Mouse (Mus musculus): ENCODE data around the gene Zcchc24.

Gene Zcchc24

DNA sequence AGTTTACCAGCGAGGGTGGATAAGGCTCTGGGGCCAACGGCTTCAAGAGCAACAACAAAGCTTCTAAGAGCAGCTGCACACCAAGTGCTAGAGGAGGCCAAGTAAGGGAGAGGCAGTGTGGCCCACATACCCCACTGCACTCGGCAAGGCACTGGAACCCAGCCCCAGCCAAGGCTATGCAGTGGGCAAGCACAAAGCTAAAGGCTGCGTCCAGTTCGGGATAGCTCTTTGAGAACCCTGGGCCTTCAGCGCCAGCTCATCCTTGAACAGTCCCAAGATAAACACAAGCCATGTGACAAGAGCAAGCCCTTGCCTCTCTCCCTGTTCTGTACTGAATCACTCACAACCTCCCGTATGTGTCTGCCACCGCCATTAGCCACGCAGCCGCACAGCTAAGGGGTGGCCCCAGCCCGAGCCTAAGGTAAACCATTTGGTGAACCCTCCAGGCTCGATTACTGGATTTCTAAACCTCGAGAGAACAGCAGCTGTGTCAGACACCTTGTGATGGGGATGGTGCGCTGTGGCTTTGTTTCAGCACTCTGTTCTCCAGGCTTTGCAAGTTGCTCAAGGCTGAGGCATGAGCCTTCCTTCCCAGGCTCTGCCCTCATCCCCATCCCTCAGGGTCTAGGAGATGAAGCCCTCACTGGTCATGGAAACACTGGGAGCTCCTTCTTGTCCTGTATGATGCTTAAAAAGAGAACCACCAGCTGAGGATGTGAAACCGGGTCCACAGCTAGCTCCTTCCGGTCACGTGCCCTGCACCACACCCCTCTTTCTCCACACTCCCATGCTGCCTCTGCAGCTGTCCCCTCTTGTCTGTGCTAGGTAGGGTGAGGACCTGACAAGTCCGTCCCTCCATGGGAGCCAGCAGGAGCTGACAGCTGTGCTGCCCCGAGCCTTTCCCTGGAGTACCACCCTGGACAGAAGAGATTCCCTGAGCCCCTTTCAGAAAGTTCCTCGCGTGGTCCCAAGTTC is 21.6 kb downstream of the Zcchc24 start:
- DNase-seq: no peak

DNA sequence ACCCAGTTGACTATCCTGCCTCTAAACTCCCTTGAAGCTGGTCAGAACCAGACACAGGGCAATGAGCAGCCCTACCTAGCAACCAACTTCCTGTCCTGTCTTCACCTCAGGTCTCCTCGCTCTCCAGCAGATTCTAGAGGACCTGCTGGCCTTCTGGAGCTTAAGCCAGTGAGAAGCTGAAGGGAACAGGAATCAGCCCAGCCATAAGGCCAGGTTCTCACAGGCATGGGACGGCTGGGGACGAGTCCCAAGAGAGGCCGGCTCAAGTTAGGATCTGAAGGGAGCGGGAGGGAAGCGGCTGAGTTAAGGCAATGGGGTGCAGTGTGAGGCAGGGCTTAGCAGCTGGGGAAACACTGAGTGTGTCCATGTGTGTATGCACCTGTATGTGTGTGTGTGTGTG is 22.5 kb downstream of the Zcchc24 start:
- no peak for DNase-seq

DNA sequence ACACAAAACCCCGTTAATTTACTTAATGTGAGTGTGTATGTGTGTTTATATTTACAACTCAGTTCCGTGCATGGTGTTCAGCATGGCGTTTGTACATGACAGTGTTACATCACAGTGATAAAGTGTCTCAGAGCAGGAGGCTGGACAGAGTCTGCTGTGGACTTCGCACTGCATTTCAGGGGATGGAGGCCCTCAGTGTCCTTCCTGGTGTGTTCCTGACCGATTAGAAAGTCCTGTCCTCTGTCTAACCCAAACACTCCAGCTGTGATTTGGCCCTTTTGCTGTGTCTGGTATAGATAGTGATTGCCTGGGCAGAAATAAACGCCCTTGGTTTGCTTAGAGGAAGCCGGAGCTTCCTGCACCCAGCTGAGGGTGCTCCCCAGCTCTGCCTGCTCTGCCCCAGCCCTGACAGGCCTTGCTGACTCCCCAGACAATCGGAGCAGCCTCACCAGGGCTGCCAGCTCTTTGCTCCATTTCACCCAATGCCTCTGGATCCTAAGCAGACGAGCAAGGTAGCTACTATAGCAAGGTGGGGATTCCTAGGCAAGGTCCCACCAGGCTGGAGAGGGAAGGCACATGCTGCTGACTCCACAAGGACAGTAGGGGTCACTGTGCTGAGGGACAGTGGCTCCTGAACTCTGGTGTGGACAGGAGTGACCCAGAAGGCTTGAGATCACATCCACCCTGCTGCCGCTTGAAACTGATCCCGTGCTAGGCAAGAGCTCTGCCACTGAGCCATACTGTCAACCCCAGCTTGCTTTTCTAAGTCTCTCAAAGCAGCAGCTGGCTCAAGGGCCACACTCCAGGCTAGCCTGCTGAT is 23.3 kb downstream of the Zcchc24 start:
- DNase-seq: no peak

DNA sequence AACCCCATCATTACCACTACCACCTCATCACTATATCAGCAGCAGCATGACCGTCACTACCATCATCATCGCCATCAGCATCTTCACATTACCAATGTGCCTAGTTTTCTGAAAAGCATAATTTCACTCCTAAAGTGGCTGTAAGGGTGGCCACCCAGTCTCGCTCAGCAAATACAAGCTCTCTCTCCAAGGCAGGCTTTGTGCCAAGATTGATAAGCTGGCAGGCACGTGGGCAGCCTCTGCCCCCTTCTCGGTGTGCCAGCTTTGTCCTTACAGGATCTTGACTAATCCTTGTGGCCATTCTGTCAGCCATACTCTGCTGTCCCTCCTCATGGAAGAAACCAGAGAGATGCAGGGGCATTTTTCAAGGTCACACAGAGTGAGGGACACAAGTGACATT is 25.9 kb downstream of the Zcchc24 start:
- DNase-seq: no peak

DNA sequence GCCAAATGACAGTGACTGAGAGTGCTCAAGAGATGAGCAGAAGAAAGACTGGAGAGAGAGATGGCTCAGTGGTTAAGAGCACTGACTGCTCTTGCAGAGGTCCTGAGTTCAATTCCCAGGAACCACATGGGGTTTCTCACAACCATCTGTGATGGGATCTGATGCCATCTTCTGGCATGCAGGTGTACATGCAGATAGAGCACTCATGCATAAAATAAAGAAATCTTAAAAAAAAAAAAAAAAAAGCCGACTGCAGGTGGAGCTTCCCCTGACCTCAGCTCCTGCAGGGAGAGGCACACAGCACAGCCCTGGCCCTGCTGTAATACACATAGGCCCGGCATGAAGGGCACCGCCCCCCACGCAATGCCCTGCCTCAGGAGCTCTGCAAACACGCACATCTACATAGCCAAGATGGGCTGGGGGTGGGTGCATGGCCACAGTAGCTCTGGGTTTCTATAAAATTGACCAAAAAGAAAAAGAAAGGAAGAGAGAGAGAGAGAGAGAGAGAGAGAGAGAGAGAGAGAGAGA is 26.9 kb downstream of the Zcchc24 start:
- DNase-seq: no peak

DNA sequence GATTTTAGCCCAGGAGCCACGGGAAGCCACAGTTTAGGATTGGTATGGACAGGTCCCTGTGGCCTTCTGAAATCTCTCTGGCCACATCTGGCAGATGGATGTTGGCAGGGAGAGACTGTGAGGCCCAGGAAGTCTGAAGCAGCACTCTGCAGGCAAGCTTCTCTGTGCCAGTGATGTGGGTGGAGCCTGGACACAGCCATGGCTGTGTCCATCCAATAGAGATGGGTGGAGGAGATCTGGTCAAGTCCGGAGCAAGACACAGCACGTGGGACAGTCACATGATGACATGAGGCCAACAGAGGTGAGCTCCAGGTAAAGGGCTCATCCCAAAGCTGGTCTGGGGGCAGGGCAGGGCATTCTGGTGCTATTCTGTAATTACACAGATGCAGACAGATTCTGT is 27.6 kb downstream of the Zcchc24 start:
- DNase-seq: no peak

DNA sequence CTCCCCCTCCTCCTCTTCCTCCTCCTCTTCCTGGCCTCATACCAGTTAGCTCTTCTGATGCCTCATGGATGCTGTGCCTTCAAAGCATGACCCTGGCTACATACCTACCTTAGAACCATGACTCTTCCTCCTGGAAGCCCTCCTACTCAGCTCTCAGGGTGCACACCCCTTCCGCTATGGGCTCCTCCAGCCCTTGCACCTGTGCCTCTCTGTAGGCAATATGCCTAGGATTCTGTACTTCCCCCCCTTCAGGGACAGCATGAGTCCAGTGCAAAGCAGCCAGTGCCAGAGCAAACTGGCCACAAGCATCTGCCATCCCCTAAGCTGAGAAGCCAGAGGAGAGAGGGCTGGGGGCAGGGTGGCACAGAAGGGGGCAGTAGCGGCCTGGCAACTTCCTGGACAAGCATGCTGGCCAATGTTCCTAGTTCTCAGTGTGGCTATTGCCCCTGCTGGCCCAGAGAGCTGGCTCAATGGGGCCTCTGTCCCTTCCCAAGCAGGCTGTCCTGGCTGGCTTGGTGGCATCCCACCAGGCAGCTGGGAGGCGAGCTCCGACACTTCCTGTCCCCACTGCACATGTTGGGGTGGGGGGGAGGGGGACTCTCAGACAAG is 28.8 kb downstream of the Zcchc24 start:
- DNase-seq: peak; percentile 46

DNA sequence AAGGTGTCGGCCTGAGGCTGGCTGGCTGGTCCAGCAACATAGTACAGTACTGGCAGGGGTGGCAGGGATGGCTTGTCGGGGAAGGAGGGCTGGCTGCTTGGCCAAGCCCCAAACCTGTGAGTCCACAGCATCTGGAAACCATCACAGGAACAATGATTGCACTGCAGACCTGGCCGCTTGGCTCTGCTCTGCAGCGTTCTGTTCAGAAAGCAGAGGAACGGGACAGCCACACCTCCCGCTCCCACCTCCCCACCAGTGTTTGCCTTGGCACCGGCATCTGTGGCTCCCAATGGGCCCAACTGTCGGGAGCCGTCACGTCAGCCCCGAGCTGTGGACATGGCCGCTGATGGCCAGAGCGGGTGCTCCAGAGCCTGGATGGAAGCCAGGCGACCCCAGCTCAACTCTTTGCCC is 30.2 kb downstream of the Zcchc24 start:
- DNase-seq: peak; percentile 30

DNA sequence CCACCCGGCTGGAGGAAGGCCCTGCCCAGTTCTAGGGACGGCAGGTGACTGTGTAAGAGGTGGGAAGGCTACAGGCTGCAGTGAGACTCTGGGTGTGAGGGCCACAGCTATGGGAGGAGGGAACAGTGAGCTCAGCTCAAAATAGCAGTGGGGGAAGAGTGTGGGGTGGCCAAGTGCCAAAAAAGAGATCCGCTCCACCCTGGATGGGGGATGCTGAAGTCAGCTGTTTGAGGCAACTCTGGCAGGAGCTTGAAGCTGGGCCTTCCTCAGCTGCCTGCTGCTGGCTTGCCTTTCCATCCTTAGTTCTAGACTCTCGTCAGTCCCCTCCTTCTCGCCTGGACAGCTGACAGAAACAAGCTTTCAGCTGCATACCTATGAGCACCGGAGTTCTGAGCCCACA is 32.2 kb downstream of the Zcchc24 start:
- DNase-seq: peak; percentile 77

DNA sequence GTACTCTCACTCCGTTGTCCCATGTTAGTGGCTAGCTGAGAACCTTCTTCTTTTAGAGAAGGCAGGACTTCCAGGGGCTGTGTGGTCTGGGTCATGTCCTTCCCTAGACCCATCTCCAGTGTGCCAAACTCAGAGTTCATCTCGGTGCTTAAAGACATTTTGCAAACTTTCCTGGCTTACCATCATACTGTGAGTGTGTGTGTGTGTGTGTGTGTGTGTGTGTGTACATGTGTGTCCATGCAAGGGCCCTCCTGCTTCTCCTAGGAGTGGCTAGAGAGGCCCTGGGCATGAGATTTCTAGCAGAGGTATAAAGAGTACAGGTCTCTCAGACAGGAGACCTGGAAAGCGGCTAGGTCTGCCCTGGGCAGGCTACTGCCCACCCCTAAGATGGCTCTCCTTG is 32.7 kb downstream of the Zcchc24 start:
- no peak for DNase-seq

DNA sequence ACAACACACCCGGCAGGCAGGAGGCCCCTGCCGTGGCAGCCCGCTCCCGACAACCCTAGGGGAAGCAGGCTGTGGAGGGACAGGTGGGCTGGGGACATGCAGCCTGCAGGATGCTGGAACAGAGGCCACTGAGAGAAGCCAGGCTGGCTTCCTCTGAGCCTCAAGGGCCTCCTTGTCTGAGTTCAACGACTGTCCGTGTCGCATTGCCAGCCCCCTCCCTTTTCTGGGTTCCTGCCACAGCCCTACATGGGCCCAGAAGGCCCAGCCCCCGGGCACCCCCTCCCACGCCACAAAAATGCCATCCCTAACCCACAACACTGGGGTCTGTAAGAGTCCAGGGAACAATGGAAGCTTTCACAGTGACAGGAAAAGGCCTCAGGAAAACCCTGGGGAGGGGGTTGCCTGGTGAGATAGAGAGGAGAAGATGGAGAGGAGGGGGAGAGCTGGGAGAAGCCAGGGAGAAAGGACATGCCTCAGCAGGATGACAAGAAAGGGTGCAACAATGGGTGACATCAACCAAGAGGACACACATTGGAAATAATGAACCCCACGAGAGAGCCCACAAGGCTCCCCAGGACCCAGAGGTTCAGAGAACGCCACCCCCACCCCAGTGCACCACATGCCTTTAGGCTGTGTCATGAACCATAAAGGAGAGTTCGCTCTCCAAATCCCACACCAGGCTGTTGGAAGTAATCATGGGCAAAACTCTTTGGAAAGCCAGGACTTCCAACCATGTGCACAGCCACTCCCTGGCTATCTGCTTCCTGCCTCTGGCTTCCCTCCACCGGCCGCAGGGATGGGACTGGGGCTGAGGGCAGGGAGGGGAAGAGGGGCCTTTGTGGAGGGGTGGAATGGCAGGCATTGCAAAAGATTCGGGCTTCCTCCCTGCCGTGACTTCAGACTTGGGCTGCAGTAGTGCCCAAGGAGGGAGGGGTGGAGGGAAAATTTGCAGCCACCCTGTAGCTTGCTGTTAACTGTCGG is 33.8 kb downstream of the Zcchc24 start:
- DNase-seq: peak; percentile 43

DNA sequence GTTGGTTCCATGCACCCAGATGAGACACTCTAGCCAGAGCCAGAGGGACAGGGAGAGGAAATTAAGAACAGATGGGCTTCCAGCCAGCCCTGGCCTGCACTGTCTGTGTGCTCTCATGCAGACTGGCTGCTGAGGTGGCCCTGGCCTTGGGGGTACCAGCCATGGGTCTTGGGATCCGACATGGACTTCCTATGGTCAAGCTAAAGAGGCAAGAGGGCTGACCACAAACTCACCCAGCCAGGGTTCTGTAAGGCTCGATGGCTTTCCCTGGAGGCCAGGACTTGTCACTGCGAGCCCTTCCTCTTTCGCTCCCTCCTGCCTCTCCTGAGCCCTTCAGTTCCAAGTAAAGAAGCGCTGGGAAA is 41.7 kb downstream of the Zcchc24 start:
- no peak for DNase-seq

DNA sequence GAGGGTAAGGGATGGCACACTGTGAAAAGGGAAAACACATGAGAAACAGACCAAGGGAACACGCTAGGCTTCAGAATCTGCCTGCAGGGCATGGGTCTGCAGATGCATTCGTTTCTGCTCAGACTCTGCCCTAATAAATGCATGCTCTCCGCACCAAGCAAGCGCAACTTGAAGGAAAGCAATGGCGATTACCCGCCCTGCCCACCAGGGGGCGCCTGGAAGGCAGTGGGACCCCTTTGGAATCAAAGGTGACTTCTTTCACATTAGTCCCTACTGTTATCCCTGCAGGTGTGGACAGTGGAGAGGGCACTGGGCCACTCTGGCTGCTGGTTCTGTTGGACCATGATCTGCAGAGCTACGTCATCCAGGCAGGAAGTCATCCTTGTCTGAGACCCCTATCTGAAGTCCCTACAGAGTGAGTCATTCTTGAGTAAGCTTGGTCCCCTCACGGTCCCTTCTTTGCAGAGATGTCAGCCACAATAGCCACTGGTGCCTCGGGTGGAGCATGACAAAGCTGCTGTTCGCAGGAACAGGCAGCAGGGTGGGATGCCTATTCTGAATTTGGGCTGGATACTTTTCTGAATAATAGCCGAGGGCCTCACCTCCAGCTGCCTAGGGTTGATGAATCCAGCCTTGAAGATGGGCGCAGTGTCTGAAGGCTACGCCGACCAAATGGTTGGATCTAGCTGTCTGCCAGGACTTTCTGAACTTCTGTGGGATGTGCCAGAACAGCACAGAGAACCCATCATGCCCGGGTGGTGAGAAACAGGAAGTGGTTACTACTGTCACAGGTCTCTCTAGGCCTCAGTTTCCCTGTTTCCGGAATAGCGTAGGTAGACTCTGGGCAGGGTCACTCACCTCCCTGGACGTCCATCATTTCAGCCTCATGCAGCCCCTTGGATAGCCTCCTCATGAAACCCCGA is 42.4 kb downstream of the Zcchc24 start:
- no peak for DNase-seq

DNA sequence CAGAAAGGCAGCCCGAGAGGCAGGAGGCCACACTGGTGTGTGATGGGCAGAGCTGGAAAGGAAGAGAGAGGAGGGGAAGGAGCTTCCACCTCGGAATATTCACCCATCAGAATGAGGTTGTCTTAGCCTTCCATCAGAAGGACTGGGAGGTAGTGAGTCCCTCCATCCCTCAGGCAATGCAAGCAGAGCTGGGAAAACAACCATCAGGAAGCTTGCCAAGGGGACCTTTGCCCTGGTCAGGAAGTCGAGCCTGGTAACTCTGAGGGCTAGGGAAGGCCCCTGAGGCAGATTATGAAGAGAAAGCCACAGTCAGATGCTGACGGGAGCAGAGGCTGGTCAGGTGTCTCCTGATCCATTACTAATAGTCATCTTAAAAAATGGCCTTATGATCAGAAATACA is 43.1 kb downstream of the Zcchc24 start:
- no peak for DNase-seq

DNA sequence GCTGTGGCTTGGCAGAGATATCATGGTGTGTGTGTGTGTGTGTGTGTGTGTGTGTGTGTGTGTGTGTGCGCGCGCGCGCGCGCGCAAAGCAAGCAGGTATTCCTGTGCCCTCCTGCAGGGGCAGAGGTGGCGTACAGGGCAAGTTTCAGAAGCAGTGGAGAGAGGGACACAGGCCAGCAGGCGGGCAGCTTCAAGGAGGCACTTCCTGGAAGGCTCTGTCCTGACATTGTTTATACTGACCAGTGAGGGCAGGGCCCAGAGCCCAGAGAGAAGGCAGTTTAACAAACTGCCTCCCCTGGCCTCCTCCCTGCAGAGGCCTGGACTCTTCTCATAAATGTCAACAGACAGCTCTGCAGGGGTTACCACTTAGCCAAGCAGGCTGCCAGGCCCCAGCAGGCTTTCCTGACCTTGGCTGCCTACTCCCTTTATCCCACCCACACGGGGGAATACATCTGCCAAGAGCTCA is 43.8 kb downstream of the Zcchc24 start:
- no peak for DNase-seq

DNA sequence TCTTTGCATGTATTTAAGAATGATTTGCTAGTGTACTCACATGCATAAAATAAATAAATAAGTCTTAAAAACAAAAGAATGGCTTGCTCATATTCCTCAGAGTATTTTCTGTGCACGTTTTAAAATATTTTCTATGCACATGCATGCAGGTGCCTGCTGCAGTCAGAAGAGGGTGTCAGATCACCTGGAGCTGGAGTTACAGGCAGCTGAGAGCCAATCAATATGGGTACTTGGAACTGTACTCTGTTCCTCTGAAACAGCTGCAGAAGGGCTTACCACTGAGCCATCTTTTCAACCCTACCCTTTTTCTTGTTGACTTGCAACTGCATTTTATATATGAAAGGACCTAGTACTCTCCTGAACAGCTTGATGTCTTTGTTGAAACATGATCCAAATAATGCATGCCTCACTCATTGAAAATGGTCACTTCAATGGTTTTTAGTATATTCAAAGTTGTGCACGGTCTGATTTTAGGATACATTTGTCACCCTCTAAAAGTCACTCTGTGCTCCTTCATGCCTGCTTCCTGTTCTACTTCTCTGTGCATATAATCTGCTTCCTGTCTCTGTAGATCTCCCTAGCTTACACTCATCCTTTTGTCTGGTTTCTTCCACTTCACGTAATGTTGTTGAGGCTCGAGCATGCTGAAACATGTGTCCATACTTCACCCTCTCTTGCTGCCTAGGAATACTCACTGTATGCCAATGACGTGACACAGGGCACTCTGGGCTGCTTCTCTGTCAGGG is 47.7 kb downstream of the Zcchc24 start:
- no peak for DNase-seq

DNA sequence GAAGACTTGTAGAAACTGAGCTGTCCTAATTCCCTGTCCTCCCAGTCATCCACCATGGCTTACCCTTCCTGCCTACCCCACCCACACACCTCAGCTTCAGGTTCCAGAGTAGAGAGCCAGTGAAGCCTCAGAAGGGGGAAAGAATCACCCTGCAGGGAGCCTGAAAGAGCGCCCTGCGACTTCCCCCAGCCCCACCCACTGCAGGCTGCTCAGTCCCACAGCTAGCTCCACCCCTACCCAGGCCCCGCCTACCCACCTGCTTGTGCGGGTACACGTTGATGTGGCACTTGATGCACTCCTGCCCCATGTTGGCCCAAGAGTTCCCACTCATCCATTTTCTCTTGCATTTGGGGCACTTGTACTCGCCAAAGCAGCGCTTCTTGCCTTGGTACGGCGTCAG is 49.5 kb downstream of the Zcchc24 start:
- DNase-seq: no peak

DNA sequence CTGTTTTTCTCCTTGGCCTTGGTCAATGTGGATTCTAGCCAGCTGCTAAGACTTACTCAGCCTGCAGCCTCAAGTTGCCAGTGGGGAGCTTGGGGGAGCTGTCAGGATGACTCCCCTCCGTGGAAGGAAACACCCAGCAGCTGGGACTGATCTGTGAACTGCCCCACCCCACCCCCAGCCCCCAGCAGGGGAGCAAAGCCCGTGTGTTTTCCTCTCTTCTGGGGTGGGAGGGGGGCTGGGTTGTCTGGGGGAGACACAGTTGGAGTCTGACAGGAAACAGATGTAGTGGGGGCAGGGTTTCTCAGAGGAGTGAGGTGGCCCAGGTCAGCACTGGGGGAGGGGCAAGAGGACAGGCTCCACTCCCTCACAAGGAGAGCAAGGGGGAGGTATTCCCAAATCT is 50.4 kb downstream of the Zcchc24 start:
- no peak for DNase-seq

DNA sequence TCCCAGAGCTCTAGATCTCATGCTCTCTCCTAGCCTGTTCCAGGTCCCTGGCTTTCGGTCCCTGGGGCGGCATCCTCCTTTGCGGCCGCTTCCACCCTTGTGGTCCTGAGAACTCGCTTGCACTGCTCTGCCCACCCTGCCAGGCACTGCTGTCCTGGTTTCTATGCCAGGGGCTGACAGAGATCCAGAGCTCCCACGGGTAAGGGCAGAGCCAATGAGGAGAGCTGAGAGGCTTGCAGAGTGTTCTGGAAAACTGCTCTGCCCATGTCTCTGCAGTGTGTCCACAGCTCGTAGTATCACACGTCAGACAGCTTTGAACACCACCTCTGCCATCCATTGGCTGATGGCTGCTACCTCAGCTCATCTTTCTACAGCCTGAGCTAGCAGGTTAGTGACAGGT is 51.1 kb downstream of the Zcchc24 start:
- no peak for DNase-seq

DNA sequence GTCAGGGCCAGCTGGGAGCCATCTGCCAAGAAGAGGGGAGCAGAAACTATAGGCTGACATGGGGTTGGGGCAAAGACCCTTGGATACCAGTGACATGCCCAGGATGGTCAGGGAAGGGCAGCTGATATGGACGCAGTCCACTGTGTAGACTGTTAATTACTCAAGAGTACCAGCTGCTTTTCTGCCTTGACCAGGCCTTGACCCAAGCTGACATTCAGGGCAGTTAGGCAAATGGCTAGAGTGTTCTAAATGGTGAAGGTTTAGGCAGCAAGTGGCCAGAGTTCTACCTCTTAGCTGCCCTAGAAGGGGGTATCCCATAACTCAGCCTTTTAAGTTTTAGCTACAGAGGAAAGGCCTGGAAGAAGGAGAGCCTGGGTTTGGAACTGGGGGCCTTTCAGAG is 52.3 kb downstream of the Zcchc24 start:
- DNase-seq: no peak

All from right cerebral cortex, postnatal 14 days (tissue).